Mouse (Mus musculus) c-Kit-positive CD71-positive TER-119-negative erythroid progenitor cells, embryonic 14.5 days (primary cell): Measurements from ENCODE around the gene Fgf12.

Experiments
- DNase-seq: peaks from one replicate; pipeline ENCODE4 v3.0.0-alpha.2; 2013; ENCODE audit warnings: low read depth

Gene Fgf12

GRCm38 (mm10) chr16:28610940-28611339 is 141.9 kb downstream of the Fgf12 start:
- no peak for DNase-seq

- no peak for DNase-seq
These were observed 149.7 kb downstream of the Fgf12 start for GRCm38 (mm10) chr16:28603155-28603554.

- DNase-seq, result no peak
These were observed 151.1 kb downstream of the Fgf12 start for GRCm38 (mm10) chr16:28601723-28602122.

- DNase-seq, result no peak
These were observed 156.8 kb downstream of the Fgf12 start for GRCm38 (mm10) chr16:28596112-28596511.

GRCm38 (mm10) chr16:28593075-28593915 is 159.6 kb downstream of the Fgf12 start:
- peak; percentile 21 for DNase-seq

GRCm38 (mm10) chr16:28592466-28592865 is 160.4 kb downstream of the Fgf12 start:
- no peak for DNase-seq

- DNase-seq, result no peak
These were observed 161.3 kb downstream of the Fgf12 start for GRCm38 (mm10) chr16:28591583-28591982.

GRCm38 (mm10) chr16:28572212-28572611 is 180.7 kb downstream of the Fgf12 start:
- DNase-seq, result no peak

GRCm38 (mm10) chr16:28564716-28565217 is 188.1 kb downstream of the Fgf12 start:
- no peak for DNase-seq

- DNase-seq, result peak; percentile 0
These were observed 188.7 kb downstream of the Fgf12 start for GRCm38 (mm10) chr16:28564075-28564715.

- no peak for DNase-seq
These were observed 190.0 kb downstream of the Fgf12 start for GRCm38 (mm10) chr16:28562847-28563246.

GRCm38 (mm10) chr16:28555219-28555618 is 197.6 kb downstream of the Fgf12 start:
- DNase-seq, result no peak

- DNase-seq, result no peak
These were observed 213.4 kb downstream of the Fgf12 start for GRCm38 (mm10) chr16:28539423-28539822.

- peak; percentile 36 for DNase-seq
These were observed 235.0 kb downstream of the Fgf12 start for GRCm38 (mm10) chr16:28517596-28518524.

GRCm38 (mm10) chr16:28512446-28512845 is 240.4 kb downstream of the Fgf12 start:
- no peak for DNase-seq

GRCm38 (mm10) chr16:28511413-28511812 is 241.5 kb downstream of the Fgf12 start:
- no peak for DNase-seq

GRCm38 (mm10) chr16:28497971-28498607 is 254.8 kb downstream of the Fgf12 start:
- DNase-seq, result no peak

GRCm38 (mm10) chr16:28491711-28492110 is 261.2 kb downstream of the Fgf12 start:
- DNase-seq, result no peak

GRCm38 (mm10) chr16:28490515-28490914 is 262.4 kb downstream of the Fgf12 start:
- peak; percentile 15 for DNase-seq

- no peak for DNase-seq
These were observed 267.9 kb downstream of the Fgf12 start for GRCm38 (mm10) chr16:28484920-28485319.

GRCm38 (mm10) chr16:28479022-28479421 is 273.8 kb downstream of the Fgf12 start:
- no peak for DNase-seq

GRCm38 (mm10) chr16:28476651-28477050 is 276.2 kb downstream of the Fgf12 start:
- DNase-seq, result no peak
